Mouse (Mus musculus) kidney, adult 2 months (tissue): ENCODE measurements around the gene Cog5. TPM values are rescaled to one million over a fixed set of nuclear protein-coding genes. Genes with fewer than 3 reads are reported as not detected.

ENCODE experiments used
- DNase-seq: peaks from one replicate; pipeline ENCODE4 v3.0.0; 2021
- H3K27ac ChIP-seq: fragments of 200-500 bp; 2 replicates; pipeline ENCODE4 v1.5.1; 2012; ENCODE audit warnings: low read depth, low read length, control low read depth, inconsistent platforms; ENCODE audit not compliant: insufficient read depth
- H3K27me3 ChIP-seq: fragments of 200-500 bp; replicated peaks from 2 replicates; pipeline ENCODE4 v1.6.1; 2012; ENCODE audit warnings: mild to moderate bottlenecking, moderate library complexity, low read length, inconsistent platforms; ENCODE audit not compliant: control insufficient read depth, insufficient read depth
- H3K36me3 ChIP-seq: fragments of 200-500 bp; 2 replicates; pipeline ENCODE4 v1.6.1; 2012; ENCODE audit warnings: mild to moderate bottlenecking, moderate library complexity, low read length, inconsistent platforms; ENCODE audit not compliant: control insufficient read depth, insufficient read depth
- H3K4me1 ChIP-seq: fragments of 200-500 bp; 2 replicates; pipeline ENCODE4 v1.6.1; 2011; ENCODE audit warnings: low read length; ENCODE audit not compliant: control insufficient read depth, insufficient read depth
- H3K4me3 ChIP-seq: fragments of 200-500 bp; 2 replicates; pipeline ENCODE4 v1.5.1; 2011; ENCODE audit warnings: mild to moderate bottlenecking, low read depth, low read length, control low read depth; ENCODE audit not compliant: insufficient read depth
- CTCF ChIP-seq: fragments of 200-500 bp; conservative IDR thresholded peaks from 2 replicates; pipeline ENCODE4 v1.5.1; 2011; ENCODE audit warnings: low read depth, mild to moderate bottlenecking, control low read depth, low read length, moderate library complexity, mixed read lengths; ENCODE audit not compliant: insufficient read depth, insufficient read length
- POLR2A ChIP-seq: fragments of 200-500 bp; IDR thresholded peaks from one replicate; pipeline ENCODE4 v1.6.1; 2011; ENCODE audit warnings: low read depth, low read length, control low read depth
- WGBS: fragments of 180-500 bp; shearing (Covaris S2); methylation state at CpG from one replicate; pipeline ENCODE4 v1.1.7; 2018; 5-methylcytosine and 5-hydroxymethylcytosine counted together
- polyA plus RNA-seq: library from polyadenylated mRNA; depleted of rRNA; stranded (reverse); fragments of >200 nt; gene quantifications from 2 replicates; pipeline ENCODE4 v1.2.3, GENCODE M21; 2012

The Cog5 gene
- polyA plus RNA-seq, 1 experiment: 16.7 TPM

- no peaks in the 10 kb centered on the region for H3K4me1 ChIP-seq
- no peak for DNase-seq
- H3K27ac ChIP-seq: no peak overlapping the region
- TF ChIP-seq CTCF: no peak
- no peak for TF ChIP-seq POLR2A
- H3K27me3 ChIP-seq: no peaks in the 10 kb centered on the region
- WGBS: 82% methylated on average over 3 of the region's 3 CpGs
- no peak overlapping the region for H3K4me3 ChIP-seq
- H3K36me3 ChIP-seq: no peaks in the 10 kb centered on the region
Observed at GRCm38 (mm10) chr12:31667187-31667586, 12.5 kb downstream of the Cog5 start.

DNA sequence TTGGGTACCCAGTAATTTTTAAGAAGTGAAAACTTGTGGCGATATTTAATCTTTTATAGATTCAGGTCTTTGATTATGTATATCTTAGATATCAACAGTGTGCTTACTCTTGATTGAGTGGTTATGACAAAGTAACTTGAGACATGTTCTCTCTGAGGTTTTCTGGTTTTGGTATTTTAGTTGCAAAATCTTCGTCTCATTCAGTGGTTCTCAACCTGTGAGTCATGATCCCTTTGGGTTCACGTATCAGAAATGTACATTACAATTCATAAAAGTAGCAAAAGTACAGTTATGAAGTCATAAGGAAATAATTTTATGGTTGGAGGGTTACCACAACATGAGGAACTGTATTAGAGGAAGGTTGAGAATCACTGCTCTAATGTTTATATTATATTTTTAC, 32.0 kb downstream of the Cog5 start:
- H3K4me3 ChIP-seq: no peak overlapping the region
- WGBS: 94% methylated on average over 3 of the region's 3 CpGs
- no peaks in the 10 kb centered on the region for H3K4me1 ChIP-seq
- H3K36me3 ChIP-seq: no peaks in the 10 kb centered on the region
- DNase-seq: no peak
- no peak overlapping the region for H3K27ac ChIP-seq
- no peaks in the 10 kb centered on the region for H3K27me3 ChIP-seq
- no peak for TF ChIP-seq POLR2A
- no peak for TF ChIP-seq CTCF

- DNase-seq: no peak
- TF ChIP-seq CTCF: no peak
- no peak for TF ChIP-seq POLR2A
- Histone ChIP-seq H3K4me3 (no peak overlapping the region), H3K27ac (no peak overlapping the region), H3K27me3 (no peaks in the 10 kb centered on the region), H3K36me3 (no peaks in the 10 kb centered on the region), H3K4me1 (no peaks in the 10 kb centered on the region)
- WGBS: 87% methylated on average over 1 of the region's 1 CpGs
Observed at GRCm38 (mm10) chr12:31693278-31693677, 38.6 kb downstream of the Cog5 start.

DNA sequence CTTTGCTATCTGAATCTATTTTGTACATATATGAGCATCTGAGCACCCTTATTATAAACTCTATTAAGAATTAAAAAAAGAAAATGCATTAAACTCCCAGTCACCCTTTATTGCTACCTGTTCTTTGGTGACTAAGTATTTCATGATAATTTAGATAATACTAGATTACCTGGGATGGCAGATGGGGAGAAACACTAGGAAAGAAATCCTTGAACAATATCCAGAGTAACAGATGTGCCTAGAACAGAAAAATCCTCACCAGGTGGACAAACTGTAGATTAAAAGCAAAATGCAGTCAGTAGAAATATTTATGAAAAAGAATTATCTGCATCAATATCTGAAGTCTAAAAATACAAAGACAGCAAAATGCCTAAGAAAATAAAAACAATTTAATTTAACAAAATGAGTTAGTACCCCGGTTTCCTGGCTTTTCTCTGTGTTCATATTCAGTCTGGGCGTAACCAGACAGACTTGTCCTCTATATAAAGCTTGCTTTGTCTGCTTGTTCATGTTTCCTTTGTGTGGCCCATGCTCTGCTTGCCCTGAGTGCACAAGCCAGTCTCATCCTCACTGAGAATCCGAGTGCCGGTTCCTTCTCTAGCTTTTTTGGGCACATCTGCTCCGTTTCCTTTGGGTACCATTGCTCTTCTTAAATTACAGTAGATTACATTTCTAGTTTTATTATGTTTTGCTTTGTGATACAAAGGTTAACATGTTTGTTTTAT, 46.1 kb downstream of the Cog5 start:
- no peaks in the 10 kb centered on the region for H3K36me3 ChIP-seq
- DNase-seq: no peak
- H3K27ac ChIP-seq: no peak overlapping the region
- H3K4me1 ChIP-seq: no peaks in the 10 kb centered on the region
- no peaks in the 10 kb centered on the region for H3K27me3 ChIP-seq
- no peak overlapping the region for H3K4me3 ChIP-seq
- TF ChIP-seq CTCF (no peak), POLR2A (no peak)
- whole genome bisulfite sequencing: 76% methylated on average over 5 of the region's 5 CpGs

DNA sequence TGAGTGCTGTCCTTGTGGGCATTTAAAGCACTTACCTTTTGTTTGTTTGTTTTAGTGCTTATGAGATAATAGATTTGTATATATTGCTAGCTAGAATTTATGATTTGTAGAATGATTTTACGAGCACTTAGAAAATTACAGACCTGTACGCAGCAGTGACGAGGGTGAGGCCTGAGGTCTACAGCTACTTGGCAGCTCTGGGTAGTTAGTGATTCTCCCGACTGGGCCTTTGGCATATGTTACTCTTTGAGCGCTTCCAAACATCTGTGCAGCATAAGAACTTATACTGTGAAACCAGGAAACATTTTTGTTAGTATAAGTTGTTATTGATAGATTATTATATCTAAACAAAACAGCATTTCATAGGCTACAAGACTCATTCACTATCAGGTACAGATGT, 46.7 kb downstream of the Cog5 start:
- Histone ChIP-seq H3K4me1 (no peaks in the 10 kb centered on the region), H3K27me3 (no peaks in the 10 kb centered on the region), H3K36me3 (no peaks in the 10 kb centered on the region), H3K27ac (no peak overlapping the region), H3K4me3 (no peak overlapping the region)
- DNase-seq: no peak
- TF ChIP-seq POLR2A (no peak), CTCF (no peak)
- WGBS: 80% methylated on average over 5 of the region's 5 CpGs

GRCm38 (mm10) chr12:31703904-31704303, 49.2 kb downstream of the Cog5 start:
- no peaks in the 10 kb centered on the region for H3K27me3 ChIP-seq
- no peaks in the 10 kb centered on the region for H3K36me3 ChIP-seq
- H3K4me1 ChIP-seq: no peaks in the 10 kb centered on the region
- H3K4me3 ChIP-seq: no peak overlapping the region
- H3K27ac ChIP-seq: no peak overlapping the region
- WGBS: 85% methylated on average over 6 of the region's 6 CpGs
- TF ChIP-seq CTCF: 0 out of 2 replicates have a peak, but pooled peaks have one; percentile 1
- TF ChIP-seq POLR2A: no peak
- no peak for DNase-seq

GRCm38 (mm10) chr12:31706168-31706567, 51.5 kb downstream of the Cog5 start:
- H3K27ac ChIP-seq: no peak overlapping the region
- WGBS: 55% methylated on average over 2 of the region's 2 CpGs
- DNase-seq: no peak

More at GRCm38 (mm10) chr12:31706168-31706567, 51.5 kb downstream of the Cog5 start:
- Histone ChIP-seq H3K27me3 (no peaks in the 10 kb centered on the region), H3K36me3 (no peaks in the 10 kb centered on the region), H3K4me3 (no peak overlapping the region), H3K4me1 (no peaks in the 10 kb centered on the region)
- TF ChIP-seq CTCF (no peak), POLR2A (no peak)
